Mouse (Mus musculus): ENCODE measurements around the gene Fgfr2.

The Fgfr2 gene

GRCm38 (mm10) chr7:132934743-132935142, 188.4 kb downstream of the Fgfr2 start:
- CTCF ChIA-PET, result no interaction called here

DNA sequence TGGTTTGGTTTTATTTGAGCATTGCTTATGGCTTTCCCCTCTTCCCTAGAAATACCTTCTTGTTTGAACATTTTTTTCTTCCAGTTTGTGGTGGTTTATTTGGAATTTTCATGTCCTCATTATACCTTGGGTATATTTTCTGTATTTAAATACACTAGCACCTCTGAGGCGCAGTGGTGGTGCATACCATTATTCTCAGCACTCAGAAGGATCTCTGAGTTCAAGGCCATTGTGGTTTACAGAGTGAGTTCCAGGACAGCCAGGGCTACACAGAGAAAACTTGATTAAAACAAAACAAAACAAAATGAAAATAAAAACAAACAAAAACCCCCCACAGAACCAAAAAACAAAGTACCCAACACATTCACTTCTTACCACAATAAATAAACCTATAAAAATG, 189.8 kb downstream of the Fgfr2 start:
- CTCF ChIA-PET, result no interaction called here

DNA sequence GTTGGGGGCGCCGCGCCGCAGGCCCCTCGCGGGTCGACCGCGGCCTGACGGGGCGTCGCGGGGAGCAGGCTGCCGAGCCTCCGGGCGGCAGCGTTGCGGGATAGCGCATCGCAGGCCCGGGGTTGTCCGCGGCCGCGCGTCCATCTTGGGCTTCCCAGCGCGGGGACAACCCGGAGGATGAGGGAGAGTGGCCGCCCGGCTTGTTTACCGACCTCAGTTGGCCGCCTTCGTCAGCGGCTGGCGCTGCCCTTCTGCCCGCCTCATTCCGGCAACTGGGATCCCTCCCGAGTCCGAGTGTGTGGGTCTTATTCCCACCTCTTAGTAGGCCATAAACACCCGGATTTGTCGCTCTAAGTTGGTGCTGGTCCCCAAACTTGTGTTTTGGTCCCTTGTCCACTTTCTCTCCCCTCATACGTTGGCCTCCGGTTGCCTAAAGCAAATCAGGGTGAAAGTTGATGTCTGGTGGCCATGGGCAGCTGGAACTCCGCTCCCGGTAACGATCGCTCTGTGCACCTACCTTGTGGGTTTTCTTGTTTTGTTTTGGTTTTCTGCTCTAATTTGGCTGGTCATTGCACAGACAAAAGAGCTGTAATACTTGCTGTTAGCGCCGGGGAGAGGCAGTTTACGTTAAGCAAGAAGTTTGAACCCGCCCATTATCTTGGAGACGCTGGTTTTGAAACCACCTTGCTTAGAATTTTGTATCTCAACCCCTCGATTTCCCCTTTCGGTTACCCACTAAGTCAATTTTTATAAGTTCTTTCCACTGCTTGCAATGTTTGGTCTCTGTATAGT, 191.4 kb downstream of the Fgfr2 start:
- CTCF ChIA-PET, result interaction anchor here (0.5 kb wide), 1 partner anchor 33 kb away, joined by 6 read pairs; no protein-coding TSS in a partner anchor

DNA sequence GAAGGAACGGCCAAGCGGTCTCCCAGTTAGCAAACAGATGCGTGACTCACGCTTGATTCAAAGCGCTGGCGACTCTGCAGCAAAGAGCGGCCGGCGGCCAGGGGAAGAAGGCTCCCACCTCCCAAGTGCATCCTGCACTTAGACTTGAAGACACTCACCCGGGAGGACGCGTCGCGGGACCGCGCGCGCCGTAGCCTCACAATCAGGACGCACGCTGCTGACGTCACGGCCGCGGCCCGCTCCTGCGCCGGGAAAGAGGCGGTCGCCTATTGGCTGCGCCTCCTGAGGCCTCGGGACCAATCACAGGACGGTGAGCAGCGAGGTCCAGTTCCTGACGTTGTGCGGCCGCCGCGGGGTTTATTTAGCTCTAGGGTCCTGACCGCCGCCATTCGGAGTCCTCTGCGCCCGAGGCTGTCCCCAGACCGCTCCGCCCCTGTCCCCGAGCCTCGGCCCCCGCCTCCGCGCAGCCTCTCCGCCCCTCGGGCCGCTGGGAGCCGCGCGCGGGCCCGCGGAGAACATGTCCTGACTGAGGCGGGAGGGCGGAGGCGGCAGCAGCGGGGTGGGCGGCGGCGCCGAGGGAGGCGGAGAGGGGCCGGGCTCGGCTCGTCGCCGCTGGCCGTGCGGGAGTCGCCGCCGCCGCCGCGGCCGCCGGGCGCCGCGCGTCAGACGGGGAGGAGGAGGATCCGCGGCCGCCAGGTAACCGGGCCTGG, 192.1 kb downstream of the Fgfr2 start, which contains the start of gene Zranb1:
Gene Zranb1, plus strand, starts transcription at position 293 of the 710 bp plus-strand sequence.
- CTCF ChIA-PET, result no interaction called here

- CTCF ChIA-PET, result no interaction called here
Measured at GRCm38 (mm10) chr7:132930055-132930454, 193.1 kb downstream of the Fgfr2 start.

DNA sequence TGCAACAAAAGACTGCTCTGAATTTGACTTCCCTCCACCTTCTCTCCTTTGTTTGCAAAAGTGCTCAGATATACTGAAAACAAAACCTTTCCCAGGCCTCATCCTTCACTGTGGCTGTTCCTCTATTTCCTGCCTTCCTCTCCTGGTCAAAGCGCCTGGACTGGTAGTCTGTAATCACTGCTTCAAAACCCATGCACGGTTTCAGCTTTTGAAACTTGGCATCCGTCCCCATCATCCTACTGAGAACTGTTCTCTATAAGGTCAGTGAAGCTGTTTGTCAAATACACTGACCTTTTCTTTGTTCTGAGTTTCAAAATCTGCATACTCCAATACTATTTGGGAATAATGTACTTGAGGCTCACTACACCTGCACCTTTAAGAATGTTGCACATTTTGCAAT, 195.9 kb downstream of the Fgfr2 start:
- CTCF ChIA-PET, result no interaction called here

- CTCF ChIA-PET, result no interaction called here
Measured at GRCm38 (mm10) chr7:132925227-132925626, 197.9 kb downstream of the Fgfr2 start.

GRCm38 (mm10) chr7:132921971-132922370, 201.2 kb downstream of the Fgfr2 start:
- CTCF ChIA-PET, result no interaction called here

- CTCF ChIA-PET, result interaction anchor here (0.7 kb wide), 1 partner anchor 109 kb away, joined by 4 read pairs; no protein-coding TSS in a partner anchor
Measured at GRCm38 (mm10) chr7:132903796-132904195, 219.4 kb downstream of the Fgfr2 start.

- CTCF ChIA-PET, result interaction anchor here (0.5 to 0.6 kb wide), 2 partner anchors 14 to 247 kb away, joined by 3 to 6 read pairs; no protein-coding TSS in a partner anchor
Measured at GRCm38 (mm10) chr7:132900826-132901531, 222.2 kb downstream of the Fgfr2 start.

GRCm38 (mm10) chr7:132898234-132898633, 224.9 kb downstream of the Fgfr2 start:
- CTCF ChIA-PET, result interaction anchor here (3.1 kb wide), 1 partner anchor 242 kb away, joined by 20 read pairs; no protein-coding TSS in a partner anchor

DNA sequence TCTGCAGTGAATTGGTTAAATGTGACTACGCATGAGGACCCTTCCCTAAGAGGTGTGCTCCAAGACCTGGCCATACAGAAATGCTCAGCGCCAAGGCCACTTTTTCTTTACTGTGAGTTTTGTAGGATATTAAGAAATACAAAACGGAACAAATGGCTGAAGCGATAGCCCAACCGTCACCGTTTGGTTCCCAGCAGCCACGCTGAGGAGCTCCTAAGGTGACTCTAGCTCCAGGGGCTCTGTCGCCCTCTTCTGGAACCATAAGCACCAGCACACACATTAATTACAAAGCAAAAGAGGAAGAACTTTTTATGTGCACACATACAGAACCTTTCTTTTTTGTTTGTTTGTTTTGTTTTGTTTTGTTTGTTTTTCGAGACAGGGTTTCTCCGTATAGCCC, 225.9 kb downstream of the Fgfr2 start:
- CTCF ChIA-PET, result interaction anchor here (3.1 kb wide), 1 partner anchor 241 kb away, joined by 20 read pairs; no protein-coding TSS in a partner anchor

GRCm38 (mm10) chr7:132896206-132896815, 226.8 kb downstream of the Fgfr2 start:
- CTCF ChIA-PET, result no interaction called here

GRCm38 (mm10) chr7:132894841-132895555, 228.2 kb downstream of the Fgfr2 start:
- CTCF ChIA-PET, result no interaction called here

DNA sequence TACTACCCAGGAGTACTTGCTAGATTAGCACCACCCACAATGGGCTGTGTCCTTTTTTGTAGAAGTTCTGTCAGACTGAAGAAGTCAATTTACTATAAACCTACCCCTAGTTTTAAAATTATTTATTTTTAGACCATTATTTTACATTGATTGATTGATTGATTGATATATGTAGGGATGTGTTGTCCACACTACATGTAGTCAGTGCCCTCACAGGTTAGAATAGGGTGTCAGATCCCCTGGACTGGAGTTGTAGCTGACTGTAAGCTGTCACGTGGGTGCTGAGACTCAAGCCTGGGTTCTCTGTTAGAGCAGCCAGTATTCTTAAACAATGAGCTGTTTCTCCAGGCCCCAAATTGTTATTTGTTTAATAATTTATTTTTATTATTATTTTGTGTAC, 229.8 kb downstream of the Fgfr2 start:
- CTCF ChIA-PET, result no interaction called here

DNA sequence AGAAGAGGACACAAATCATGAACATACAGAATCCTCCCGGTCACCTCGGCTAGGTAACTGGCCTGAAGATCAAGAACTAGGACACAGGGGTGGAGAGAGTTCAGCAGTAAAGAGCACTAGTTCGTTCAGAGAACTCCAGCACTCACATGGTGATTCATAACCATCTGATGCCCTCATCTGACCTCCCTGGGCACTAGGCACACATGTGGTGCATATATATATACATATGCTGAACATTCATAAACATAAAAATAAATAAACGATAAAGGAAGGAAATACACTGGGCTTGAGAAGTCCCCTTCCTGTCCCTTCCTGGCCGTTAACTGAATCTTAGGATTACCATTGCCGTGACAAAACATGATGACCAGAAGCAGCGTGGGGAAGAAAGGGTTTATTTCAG, 230.3 kb downstream of the Fgfr2 start:
- CTCF ChIA-PET, result no interaction called here

- CTCF ChIA-PET, result no interaction called here
Measured at GRCm38 (mm10) chr7:132892311-132892661, 230.9 kb downstream of the Fgfr2 start.

- CTCF ChIA-PET, result no interaction called here
Measured at GRCm38 (mm10) chr7:132891561-132892310, 231.4 kb downstream of the Fgfr2 start.

DNA sequence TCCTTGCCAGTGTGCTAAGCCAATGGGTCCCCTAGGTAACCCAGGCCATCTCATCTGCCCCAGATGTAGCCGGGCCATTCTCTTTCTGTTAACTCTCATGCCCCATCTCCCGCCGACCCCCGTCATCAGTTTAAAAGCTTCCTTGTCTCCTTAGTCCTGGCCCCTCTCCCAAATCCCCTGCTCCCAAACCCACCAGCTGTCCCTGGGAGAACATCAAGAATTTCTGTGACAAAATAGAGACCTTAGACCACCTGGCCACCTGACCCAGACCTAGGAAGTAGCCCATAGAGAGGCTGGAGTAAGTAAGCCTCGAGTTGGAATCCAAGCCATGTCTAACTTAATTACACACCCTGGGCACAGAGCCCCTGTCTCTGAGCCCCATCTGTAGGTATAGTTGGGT, 232.9 kb downstream of the Fgfr2 start:
- CTCF ChIA-PET, result no interaction called here

DNA sequence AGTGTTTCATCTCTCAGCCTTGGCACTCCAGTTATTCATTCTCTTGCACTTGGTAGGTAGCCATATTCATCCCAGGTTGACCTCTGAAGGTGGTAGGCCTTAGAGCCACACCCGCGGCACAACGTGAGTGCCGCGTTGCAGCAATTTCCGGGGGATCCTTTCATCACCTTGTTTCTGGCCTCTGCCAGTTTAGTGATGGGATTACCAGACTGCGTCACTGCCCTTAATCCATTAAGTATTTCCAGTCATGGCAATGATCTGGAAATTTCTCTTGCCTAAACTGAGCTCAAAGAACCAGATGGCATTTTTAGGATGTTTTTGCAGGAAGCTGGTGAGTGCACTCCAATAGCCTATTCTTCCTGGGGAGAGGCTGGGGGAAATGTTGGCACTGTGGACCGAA, 233.5 kb downstream of the Fgfr2 start:
- CTCF ChIA-PET, result no interaction called here
